Mouse (Mus musculus) kidney, adult 9 months (tissue): Measurements from ENCODE around the gene Fbxo31.
A peak's percentile ranks its signal among the peaks of the same experiment; 100 is the strongest.

ENCODE experiments used
- DNase-seq: peaks from one replicate; pipeline ENCODE4 v3.0.0; 2022

The Fbxo31 gene

GRCm38 (mm10) chr8:121585159-121585825, 6.7 kb upstream of the Fbxo31 start:
- DNase-seq, result peak; percentile 100

GRCm38 (mm10) chr8:121584730-121585129, 6.1 kb upstream of the Fbxo31 start:
- DNase-seq, result no peak

- no peak for DNase-seq
Measured at GRCm38 (mm10) chr8:121583653-121584052, 5.0 kb upstream of the Fbxo31 start.

GRCm38 (mm10) chr8:121580465-121580864, 1.9 kb upstream of the Fbxo31 start:
- no peak for DNase-seq

GRCm38 (mm10) chr8:121577751-121578675, 593 bp downstream of the Fbxo31 start:
- no peak for DNase-seq

GRCm38 (mm10) chr8:121575661-121576060, 2.9 kb downstream of the Fbxo31 start:
- no peak for DNase-seq

GRCm38 (mm10) chr8:121573275-121573674, 5.3 kb downstream of the Fbxo31 start:
- DNase-seq, result no peak

- no peak for DNase-seq
Measured at GRCm38 (mm10) chr8:121572121-121572520, 6.5 kb downstream of the Fbxo31 start.

GRCm38 (mm10) chr8:121570801-121571200, 7.8 kb downstream of the Fbxo31 start:
- no peak for DNase-seq

- DNase-seq, result no peak
Measured at GRCm38 (mm10) chr8:121570335-121570734, 8.3 kb downstream of the Fbxo31 start.

- no peak for DNase-seq
Measured at GRCm38 (mm10) chr8:121568321-121568720, 10.3 kb downstream of the Fbxo31 start.

GRCm38 (mm10) chr8:121563701-121564100, 14.9 kb downstream of the Fbxo31 start:
- no peak for DNase-seq

GRCm38 (mm10) chr8:121562941-121563351, 15.7 kb downstream of the Fbxo31 start:
- no peak for DNase-seq

- no peak for DNase-seq
Measured at GRCm38 (mm10) chr8:121561636-121562345, 16.8 kb downstream of the Fbxo31 start.

- no peak for DNase-seq
Measured at GRCm38 (mm10) chr8:121560432-121561100, 18.0 kb downstream of the Fbxo31 start.

GRCm38 (mm10) chr8:121559801-121560200, 18.8 kb downstream of the Fbxo31 start:
- no peak for DNase-seq

GRCm38 (mm10) chr8:121558538-121558937, 20.1 kb downstream of the Fbxo31 start:
- no peak for DNase-seq

- no peak for DNase-seq
Measured at GRCm38 (mm10) chr8:121557746-121558145, 20.9 kb downstream of the Fbxo31 start.

- no peak for DNase-seq
Measured at GRCm38 (mm10) chr8:121553831-121554475, 24.7 kb downstream of the Fbxo31 start.

GRCm38 (mm10) chr8:121552506-121552905, 26.1 kb downstream of the Fbxo31 start:
- no peak for DNase-seq

- DNase-seq, result no peak
Measured at GRCm38 (mm10) chr8:121551065-121551985, 27.3 kb downstream of the Fbxo31 start.
